Mouse (Mus musculus) adrenal gland (tissue): Measurements from ENCODE around the gene Nf2.

ENCODE experiments used
- intact Hi-C: fragments of 180-260 bp; cut with DNase I; formaldehyde crosslinking; loops from one replicate; pipeline ENCODE4 v1.15.1; 2025

Gene Nf2

DNA sequence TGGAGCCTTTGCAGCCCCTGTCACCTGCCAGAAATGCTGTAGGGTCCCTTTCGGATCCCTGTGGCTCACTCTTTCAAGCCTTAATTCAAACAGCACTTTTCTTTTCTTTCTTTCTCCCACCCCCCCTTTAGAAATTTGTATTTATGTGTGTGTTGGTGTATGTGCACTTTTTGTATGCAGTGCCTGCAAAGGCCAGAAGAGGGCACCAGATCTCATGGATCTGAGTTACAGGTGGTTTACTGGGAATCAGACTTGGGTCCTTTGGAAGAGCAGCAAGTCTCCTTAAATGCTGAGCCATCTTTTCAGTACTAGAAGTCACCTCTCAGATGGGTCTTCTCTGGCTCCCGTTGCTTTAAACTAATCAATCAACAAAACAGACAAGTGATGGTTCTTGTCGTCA, 95.3 kb downstream of the Nf2 start:
- intact Hi-C loops: no loop called here

DNA sequence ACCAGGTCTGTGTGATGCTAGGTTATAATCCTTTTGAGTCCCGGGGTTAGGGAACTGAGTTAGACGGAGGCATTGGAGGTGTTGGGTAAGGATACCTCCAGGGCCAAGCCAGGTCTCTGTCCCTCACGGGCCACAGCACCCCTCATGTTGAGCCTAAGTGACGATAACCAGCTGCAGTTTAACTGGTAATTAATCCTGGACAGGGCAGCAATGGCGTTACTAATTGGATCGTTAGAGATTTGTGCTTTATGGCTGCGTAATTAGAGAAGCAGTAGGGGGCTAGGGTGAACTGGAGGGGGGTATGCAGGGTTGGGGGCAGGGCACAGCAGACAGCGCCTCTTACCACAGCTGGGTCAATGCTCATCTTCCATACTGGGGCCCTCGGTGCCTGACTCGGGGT, 96.5 kb downstream of the Nf2 start:
- intact Hi-C loops: no loop called here

DNA sequence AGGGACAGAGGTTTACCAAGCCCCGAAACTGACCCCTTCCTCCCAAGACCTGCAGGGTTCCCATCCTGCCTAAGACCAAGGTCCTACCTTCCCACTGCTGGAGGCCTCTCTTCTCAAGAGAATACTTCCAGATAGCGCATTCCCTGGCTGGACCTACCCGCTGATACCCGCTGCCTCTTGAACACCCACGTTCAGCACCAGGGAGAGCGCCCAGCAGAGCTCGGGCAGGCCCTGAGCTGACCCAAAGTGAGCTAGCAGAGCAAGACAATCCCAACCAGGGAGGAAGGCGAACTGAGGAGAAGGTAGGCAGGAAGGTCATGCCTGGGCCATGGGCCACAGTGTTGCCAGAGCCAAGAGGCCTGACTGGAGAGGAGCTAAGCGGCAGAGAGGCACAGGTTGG, 99.1 kb downstream of the Nf2 start:
- intact Hi-C loops: no loop called here

DNA sequence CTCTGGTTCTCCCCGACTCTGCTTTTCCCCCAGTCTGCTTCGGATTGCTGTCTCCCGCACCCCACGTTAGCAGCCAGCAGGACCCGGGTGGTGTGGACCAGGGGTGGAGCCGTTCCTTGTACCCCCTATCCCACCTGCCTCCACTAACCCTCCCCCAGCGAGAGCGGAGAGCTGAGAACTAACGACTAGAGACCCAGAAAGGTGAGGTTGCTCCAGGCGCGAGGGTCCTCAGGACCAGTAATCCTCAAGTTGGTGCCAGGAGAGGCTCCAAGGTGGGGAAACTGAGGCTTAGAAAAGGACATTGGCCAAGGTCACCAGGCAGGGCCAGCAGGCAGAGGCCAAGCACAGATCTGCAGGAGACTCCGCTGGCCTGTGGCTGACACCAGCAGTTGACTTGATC, 102.1 kb downstream of the Nf2 start:
- intact Hi-C loops: no loop called here

DNA sequence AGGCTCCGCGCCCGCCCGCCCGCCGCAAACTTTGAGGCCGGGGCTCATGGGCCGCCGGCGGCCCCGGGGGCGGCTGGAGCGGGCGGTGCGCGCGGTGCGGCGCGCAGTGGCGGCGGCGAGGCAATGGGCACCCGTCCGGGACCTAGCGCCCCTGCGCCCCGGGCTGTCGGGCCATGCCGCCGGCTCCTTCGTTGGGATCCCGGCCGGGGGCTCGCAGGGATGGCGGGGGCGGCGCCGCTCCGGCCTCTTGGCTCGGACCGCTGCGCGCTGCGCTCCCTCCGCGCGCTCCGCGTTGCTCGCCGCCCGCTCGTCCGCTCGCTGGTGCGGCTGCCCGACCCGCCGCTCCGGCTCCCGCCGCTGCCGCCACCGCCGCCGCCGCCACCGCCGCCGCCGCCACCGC, 102.6 kb downstream of the Nf2 start, which contains the start of gene Cabp7:
TSS of gene Cabp7 (minus strand) at position 46 of the 400 bp plus-strand sequence.
- intact Hi-C loops: no loop called here

DNA sequence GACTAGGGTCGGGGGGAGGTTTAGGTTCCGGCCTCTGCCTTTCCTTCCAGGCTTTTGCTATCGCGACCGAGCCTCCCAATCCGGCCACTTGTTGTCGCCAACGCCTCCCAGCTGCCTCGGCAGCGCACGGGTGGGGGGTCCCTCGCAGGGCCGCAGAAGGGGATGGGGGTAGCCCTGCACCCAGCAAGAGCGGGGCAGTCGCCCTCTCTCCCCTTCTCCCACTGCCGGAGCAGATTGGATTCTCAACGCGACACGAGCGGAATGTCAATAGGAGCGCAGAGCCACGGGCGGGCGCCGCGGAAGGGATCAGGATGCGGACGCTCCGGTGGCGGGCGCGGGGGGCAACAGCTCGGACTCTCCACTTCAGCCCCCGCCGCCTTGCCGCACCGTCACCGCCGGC, 103.4 kb downstream of the Nf2 start:
- intact Hi-C loops: no loop called here

DNA sequence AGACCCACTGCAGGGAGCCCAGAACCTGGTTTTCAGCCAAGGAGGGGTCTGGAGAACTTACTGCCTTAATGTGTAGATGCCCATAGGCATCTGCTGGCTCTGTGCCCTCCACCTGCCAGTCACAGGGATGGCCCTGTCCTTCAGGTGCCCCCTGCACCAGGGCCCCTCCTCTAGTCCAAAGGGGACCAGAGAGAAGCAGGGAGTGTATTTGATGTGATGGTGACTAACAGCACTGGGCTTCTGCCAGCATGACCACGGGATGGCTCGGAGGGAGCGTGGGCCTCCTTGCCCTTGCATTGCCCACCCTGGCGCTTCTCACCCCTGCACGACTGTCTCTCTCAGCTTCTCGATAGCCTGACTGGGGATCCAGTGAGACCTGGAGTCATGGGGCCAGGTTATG, 104.6 kb downstream of the Nf2 start:
- intact Hi-C loops: no loop called here

DNA sequence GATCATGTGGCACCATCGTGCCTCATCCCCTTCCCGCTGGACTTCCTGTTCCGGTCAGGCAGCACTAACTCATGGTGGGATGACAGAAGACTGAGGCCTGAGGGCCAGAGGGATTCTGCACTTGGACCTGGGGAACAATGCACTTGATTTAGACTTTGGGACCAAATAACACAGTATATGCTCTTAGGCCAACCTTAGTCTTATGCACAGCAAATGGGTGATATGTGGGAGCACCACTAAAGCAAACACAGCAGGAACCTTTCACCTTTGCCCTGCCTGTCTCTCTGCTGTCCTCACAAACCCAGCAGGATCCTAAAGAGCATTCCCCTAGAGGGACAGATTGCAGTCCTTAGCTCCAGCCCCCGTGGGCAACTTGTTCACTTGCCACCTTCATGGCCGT, 108.6 kb downstream of the Nf2 start:
- intact Hi-C loops: no loop called here

DNA sequence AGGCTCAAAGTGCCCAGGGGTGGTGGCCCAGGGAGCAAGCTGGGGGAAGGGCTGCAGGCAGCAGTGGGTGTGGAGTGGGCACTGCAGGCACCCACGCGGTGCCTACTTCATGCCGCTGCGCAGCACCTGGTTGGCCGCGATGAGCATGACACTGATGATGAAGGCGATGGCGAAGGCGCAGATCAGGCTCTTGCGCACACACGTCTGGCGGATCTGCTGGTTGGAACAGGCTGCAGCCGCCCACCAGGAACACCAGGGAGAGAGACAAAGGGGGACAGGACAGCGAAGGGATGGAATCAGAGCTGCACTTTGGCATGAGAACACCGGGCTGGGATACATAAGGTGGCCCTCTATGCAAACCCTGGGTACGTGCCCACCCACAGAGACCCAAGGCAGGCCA, 110.6 kb downstream of the Nf2 start:
- intact Hi-C loops: no loop called here

DNA sequence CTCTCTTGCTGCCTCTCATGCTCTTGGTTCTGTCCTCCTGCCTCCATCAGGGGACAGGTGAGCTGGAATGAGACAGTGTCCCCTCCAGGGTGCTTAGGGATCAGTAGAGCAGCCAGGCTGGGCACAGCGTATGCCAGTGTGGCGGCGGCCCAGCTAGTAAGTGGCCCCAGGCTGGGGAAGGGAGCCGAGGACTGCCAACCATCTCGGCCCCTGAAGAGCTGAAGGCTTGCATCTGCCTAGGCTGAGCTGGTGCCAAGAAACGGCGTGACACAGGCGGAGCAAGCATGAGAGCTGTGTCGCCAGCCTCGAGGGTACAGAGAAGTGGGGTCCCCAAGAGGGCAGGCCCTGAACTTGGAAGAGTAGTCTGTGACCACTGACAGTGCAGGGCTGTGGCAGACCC, 111.7 kb downstream of the Nf2 start:
- intact Hi-C loops: no loop called here

DNA sequence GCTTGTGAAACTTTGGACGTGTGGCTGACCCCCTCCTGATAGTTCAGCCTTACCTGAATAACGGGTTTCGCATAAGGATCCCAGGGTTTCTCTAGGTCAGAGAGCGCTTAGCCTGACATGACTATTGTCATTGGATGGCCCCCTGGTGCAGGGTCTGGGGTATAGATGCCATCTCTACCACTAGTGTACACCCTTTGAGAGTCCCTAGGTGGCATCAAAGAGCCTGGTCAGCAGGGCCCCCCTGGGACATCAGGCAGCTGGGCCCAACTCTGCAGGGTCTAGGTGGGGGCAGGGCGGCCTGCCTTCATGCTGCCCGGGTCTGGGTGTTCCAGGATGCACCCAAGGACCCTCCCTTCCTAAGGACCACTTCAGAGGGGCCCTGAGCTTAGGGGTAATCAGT, 113.0 kb downstream of the Nf2 start:
- intact Hi-C loops: no loop called here

DNA sequence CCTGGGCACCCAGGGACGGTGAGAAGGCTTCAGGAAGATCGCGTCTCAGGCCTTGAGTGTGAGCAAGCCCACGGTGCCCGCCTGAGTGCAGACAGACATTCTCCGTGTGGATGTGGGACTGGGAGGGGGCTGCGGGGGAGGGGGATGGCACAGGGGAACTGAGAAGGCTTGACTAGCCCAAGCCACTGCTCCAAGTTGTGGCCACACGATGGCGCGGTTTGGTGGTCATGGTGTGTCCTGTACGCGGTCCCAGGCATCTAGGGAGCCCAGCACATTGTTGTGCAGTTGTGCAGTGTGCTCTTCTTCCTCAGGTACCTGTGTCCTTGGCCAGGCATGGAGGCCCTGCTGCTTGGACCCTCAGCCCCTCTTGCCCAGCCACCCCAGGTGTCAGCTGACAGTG, 115.2 kb downstream of the Nf2 start:
- intact Hi-C loops: no loop called here

DNA sequence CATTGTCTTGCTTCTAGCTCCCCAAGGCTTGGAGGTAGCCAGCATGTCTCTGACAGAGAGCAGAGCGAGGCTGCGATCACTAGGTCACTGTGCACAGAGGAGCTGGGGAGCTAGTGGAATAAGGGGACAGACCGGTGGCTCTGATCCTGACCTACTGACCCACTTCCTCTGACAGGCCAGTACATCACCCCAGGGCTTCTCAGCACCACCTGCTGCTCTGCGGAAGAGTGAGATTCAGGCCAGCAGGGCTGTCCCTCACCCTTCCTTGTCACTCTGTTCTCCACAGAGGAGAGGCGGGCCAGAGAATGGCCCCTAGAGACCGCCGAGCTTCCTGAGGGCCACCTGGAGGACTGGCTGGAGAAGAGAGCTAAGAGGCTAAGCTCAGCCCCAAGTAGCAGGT, 117.6 kb downstream of the Nf2 start:
- intact Hi-C loops: no loop called here

DNA sequence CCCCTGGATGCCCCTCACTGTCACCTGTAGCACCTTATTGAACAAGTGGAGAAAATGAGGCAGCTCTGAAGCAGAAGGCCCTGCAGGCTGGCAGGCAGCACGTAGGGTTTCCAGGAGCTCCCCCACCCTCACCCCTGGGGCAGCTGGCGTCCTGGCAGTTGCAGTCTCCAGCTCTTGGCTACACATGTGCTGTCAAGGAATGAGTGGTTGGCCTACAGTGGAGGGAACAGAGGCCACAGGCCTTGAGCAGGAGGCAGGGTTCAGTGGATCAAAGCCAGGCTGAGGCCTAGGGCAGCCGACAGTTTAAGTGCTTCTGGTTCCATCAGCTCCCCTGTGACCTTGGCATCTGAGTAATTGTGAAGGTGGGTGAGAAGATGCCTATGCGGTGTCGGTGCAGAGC, 118.4 kb downstream of the Nf2 start:
- intact Hi-C loops: no loop called here

DNA sequence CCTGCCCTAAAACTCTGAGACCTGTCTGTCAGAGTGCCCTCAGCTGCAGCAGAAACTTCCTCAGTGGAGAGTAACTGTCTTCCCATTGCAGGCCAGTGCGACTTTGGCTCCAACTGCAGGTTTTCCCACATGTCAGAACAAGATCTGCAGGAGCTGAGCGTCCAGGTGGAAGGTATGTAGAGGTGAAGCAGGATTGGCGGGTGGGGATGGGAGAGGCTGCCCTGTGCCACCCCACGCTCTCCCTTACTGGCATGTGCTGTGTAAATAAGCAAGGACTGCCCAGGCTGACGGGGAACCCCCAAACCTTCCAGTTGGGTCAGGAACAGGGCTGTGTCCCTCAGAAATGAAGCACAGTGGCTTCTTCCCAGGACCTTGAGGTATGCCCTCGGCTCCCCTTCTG, 119.2 kb downstream of the Nf2 start:
- intact Hi-C loops: no loop called here

DNA sequence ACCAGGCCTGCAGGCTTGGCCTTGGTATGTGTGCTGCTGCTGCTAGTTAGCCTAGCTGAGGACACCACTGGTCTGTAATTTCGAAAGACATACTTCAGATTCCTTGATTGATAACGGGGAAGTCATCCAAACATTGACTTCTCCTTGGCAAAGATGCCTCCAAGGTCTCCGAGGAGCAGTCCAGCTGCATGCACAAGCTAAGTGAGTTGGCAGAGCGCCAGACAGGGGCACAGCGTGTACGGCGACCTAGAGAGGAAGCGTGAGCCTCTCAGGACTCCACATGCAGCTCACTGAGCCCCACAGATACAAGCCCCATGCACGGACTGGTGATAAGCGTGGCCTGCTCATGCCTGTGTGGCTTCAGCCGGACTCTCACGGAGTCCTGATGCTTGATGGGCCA, 119.7 kb downstream of the Nf2 start:
- intact Hi-C loops: no loop called here

DNA sequence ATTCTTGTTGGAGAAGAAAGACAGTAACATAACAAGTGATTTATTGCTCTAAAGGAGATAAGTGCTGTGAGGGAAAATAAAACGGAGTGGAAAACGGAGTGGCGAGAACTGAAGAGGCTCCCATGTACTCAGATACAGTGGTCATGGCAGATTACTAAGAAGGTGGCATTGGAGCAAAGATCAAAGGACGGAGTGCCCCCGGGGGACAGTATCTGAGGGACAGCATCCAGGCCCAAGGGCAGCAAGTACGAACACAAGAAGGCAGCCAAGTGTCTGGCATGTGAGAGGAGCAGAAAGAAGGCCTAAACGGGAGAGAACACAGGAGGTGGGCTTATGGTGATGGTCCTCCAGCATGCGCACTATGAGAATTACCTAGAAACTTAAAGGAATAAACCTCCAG, 127.6 kb downstream of the Nf2 start:
- intact Hi-C loops: no loop called here

DNA sequence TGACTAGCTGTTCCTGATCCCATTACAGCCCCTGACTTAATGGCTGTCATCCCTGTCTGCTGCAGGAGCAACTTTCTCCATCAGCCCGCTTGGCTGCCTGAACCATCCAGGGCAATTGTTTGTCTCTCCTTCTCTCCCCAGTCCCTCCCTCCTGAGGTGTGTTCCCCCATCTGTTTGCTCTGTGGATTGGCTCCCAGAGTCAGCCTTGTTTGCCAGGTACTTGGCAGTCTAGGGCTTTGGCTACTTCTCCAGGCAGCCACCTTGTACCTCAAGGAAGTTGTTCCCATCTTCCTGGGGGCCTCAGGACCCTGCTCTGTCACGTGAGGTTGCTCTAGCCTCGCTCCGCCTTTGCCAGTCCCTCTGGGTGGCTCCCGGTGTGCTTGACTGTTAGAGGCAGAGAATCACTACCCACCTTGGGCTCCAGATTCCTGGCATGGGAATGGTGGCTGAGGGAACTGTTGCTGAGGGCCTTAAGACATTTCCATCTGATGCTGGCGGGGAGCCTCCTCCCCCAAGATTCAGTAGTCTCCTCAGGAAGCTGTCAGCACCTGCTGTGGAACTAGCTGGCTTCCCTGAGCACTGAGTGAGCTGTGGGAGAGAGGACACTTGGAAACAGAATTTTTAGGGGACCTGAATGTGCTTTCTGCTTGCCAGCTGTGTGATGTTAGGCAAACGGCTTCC, 128.3 kb downstream of the Nf2 start:
- intact Hi-C loops: no loop called here

DNA sequence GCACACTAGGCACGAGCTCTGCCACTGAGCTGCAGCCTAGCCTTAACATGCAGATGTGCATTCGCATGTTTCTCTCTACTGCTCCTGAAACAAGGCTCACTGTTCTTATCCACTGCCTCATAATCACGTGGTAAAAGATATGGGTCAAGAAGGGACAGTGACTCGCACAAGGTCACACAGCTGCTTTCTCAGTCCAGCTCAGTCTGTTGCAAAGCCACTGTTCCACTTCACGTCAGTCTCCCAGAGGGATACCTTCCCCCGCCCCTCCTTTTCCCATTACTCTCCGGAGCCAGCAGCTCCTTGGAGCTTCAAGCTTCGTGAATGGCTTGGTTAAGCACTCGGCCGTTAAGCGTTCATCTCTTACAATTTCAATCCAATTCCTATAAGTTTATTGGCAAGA, 128.9 kb downstream of the Nf2 start:
- intact Hi-C loops: no loop called here

DNA sequence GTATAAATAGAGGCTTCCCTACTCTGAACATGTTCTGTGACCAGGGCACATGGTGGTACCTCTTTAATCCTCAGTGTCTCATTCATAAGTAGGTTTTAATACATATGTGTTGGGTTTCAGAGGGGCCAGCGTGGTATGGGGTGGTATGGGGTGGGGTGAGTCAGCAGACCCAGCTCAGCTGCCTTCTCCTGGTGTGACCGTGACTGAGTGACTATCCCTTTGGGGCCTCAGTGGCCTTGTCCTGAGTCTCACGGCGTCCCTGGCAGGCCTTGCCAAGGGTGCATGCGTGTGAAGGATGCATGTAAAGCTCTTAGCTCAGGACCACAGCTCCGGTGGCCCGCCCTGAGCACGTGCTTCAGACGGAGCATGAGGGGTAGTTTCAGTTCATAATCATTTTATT, 129.4 kb downstream of the Nf2 start:
- intact Hi-C loops: loop anchor here (5.0 kb wide), 1 partner anchor 47 kb away; no protein-coding TSS in a partner anchor

DNA sequence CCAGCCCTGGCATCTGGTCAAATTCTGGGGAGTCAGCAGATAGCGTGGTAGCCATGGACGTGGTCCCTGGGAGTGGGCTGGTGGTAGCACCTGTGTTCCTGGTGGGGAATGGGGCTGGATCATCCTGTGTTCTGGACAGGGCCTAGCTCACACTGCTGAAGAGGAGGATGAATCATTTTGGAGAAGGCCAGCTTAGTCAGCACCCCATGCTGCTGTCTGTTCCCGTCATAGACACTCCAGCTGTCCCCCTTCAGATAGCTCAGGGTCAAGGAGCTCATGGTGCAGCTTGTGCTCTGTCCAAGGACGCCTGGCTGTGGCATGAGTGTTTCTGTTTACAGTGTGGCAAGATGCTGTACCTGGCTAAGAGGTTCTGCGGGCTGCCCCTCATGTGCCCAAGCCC, 130.8 kb downstream of the Nf2 start:
- intact Hi-C loops: loop anchor here (5.0 kb wide), 1 partner anchor 49 kb away; no protein-coding TSS in a partner anchor

DNA sequence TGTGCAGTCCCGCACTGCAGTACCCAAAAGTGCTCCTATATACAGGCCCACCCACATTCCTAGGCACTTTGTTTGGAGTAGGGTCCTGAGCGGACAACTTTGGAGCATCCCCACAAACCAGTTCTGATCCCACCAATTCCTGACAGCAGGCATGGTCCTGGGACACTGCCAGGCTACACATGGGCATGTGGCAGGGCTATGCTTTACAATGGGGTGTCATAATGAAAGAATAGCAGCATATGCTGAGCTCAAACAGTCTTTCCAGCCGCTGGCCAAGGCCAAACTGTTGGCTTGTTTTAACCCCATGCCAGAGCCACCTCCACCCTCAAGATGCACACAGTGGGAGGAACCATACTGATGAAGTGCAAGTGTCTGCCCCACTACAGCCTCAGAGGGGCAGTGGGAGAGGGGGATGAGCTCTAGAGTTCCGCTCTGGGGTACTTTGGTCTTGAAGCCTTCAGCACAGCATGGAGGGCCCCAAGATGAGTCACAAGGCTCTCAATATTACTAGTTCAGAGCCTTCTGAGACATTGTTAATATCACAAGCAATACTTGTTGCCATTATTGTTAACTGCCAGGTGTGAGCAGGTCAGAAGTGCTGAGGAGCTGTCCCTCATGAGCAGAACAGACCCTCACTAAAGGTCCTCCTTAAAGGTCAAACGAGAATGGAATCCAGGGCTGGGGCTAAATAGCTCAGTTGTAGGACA, 132.7 kb downstream of the Nf2 start:
- intact Hi-C loops: loop anchor here (5.0 kb wide), 1 partner anchor 51 kb away; no protein-coding TSS in a partner anchor
